Mouse (Mus musculus) heart, embryonic 16.5 days (tissue): ENCODE data around the gene Aipl1. TPM values are rescaled to one million over a fixed set of nuclear protein-coding genes. Genes with fewer than 3 reads are reported as not detected.

ENCODE experiments used
- ATAC-seq: fragments of 200-750 bp; cut with Nextera tagmentation; replicated peaks from 2 replicates; pipeline ENCODE4 v1.8.0; 2017; ENCODE audit warnings: moderate number of reproducible peaks; ENCODE audit not compliant: insufficient read depth, low FRiP score; ENCODE audit errors: extremely low read depth
- H3K27ac ChIP-seq: fragments of 300-500 bp; sonication (generic); 2 replicates; pipeline ENCODE4 v1.5.1; 2014; ENCODE audit warnings: mild to moderate bottlenecking, low read length, control low read depth, moderate library complexity
- H3K27me3 ChIP-seq: fragments of 300-500 bp; sonication (generic); 2 replicates; pipeline ENCODE4 v1.6.1; 2014; ENCODE audit warnings: low read length, mixed read lengths; ENCODE audit not compliant: control insufficient read depth, insufficient read depth
- H3K36me3 ChIP-seq: fragments of 300-500 bp; sonication (generic); 2 replicates; pipeline ENCODE4 v1.6.1; 2014; ENCODE audit not compliant: control insufficient read depth, insufficient read depth
- H3K4me1 ChIP-seq: fragments of 300-500 bp; sonication (generic); 2 replicates; pipeline ENCODE4 v1.6.1; 2014; ENCODE audit warnings: low read length, mixed read lengths; ENCODE audit not compliant: control insufficient read depth, insufficient read depth
- H3K4me2 ChIP-seq: fragments of 300-500 bp; sonication (generic); 2 replicates; pipeline ENCODE4 v1.6.1; 2014; ENCODE audit warnings: low read depth, mild to moderate bottlenecking, control low read depth, low read length
- H3K4me3 ChIP-seq: fragments of 300-500 bp; sonication (generic); 2 replicates; pipeline ENCODE4 v1.5.1; 2014; ENCODE audit warnings: mild to moderate bottlenecking, control low read depth, low read length
- H3K9ac ChIP-seq: fragments of 300-500 bp; sonication (generic); 2 replicates; pipeline ENCODE4 v1.6.1; 2014; ENCODE audit warnings: low read length, control low read depth
- H3K9me3 ChIP-seq: fragments of 300-500 bp; sonication (generic); replicated peaks from 2 replicates; pipeline ENCODE4 v1.6.1; 2016; ENCODE audit warnings: low read length; ENCODE audit not compliant: control insufficient read depth
- WGBS: fragments of 180-500 bp; shearing (Covaris S2); extraction: QIAGEN DNeasy Blood & Tissue Kit; methylation state at CpG from one replicate; pipeline ENCODE4 v1.1.7; 2014; 5-methylcytosine and 5-hydroxymethylcytosine counted together
- polyA plus RNA-seq: library from polyadenylated mRNA; unstranded; fragments of >200 nt; fragmentation: Nextera tagmentation; extraction: Ambion mirVana; gene quantifications from 2 replicates; pipeline ENCODE4 v1.2.1, GENCODE M21; 2015

The Aipl1 gene
- polyA plus RNA-seq, 1 experiment from 2014 or later: 0.12 TPM

- Histone ChIP-seq H3K27me3 (peaks cover 12% of the 10 kb centered on the region; the same call in 1 of the 2 replicates), H3K36me3 (no peaks in the 10 kb centered on the region), H3K27ac (no peak overlapping the region), H3K4me3 (no peak overlapping the region), H3K9ac (no peak overlapping the region), H3K4me2 (peak overlapping the region; percentile 33; the same call in 1 of the 2 replicates), H3K9me3 (no peaks in the 10 kb centered on the region), H3K4me1 (no peaks in the 10 kb centered on the region)
- no peak for ATAC-seq
- WGBS: 21% methylated on average over 23 of the region's 23 CpGs
These were observed 8.2 kb downstream of the Aipl1 start for GRCm38 (mm10) chr11:72029143-72029542.

- 80% methylated on average over 9 of the region's 9 CpGs for WGBS
- no peak overlapping the region for H3K4me3 ChIP-seq
- no peaks in the 10 kb centered on the region for H3K36me3 ChIP-seq
- ATAC-seq: no peak
- no peak overlapping the region for H3K27ac ChIP-seq
- peaks cover 12% of the 10 kb centered on the region; the same call in 1 of the 2 replicates for H3K27me3 ChIP-seq
- H3K9me3 ChIP-seq: no peaks in the 10 kb centered on the region
- H3K9ac ChIP-seq: no peak overlapping the region
- H3K4me2 ChIP-seq: no peak overlapping the region
- H3K4me1 ChIP-seq: no peaks in the 10 kb centered on the region; the same call in 1 of the 2 replicates
These were observed 9.5 kb downstream of the Aipl1 start for GRCm38 (mm10) chr11:72027836-72028235.

DNA sequence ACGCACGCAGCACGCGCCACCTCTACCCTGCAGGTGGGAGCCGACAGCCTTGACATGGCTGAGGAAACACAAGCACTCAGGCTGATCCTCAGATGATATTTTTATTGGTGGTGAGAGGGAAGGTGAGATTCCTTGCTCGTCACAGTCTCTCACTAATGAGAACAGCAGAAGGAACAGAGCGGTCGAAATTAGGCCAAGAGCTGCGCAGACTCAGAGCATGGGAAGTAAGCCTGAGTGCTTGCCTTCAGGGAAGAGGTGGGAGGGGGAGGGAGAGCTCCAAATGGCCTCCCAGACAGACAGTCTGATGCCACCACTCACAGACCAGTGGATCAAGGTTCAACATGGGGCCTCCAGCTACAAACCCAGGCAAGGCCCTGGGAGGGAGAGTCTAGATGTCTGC is 10.8 kb downstream of the Aipl1 start:
- ATAC-seq: no peak
- WGBS: 85% methylated on average over 9 of the region's 9 CpGs
- Histone ChIP-seq H3K4me2 (no peak overlapping the region), H3K36me3 (no peaks in the 10 kb centered on the region), H3K9ac (no peak overlapping the region), H3K27ac (no peak overlapping the region), H3K4me3 (no peak overlapping the region), H3K27me3 (peaks cover 9% of the 10 kb centered on the region; the same call in 1 of the 2 replicates), H3K4me1 (no peaks in the 10 kb centered on the region; the same call in 1 of the 2 replicates), H3K9me3 (no peaks in the 10 kb centered on the region)

GRCm38 (mm10) chr11:72025843-72026242 is 11.5 kb downstream of the Aipl1 start:
- H3K27me3 ChIP-seq: peaks cover 9% of the 10 kb centered on the region; the same call in 1 of the 2 replicates
- H3K9ac ChIP-seq: no peak overlapping the region
- H3K4me1 ChIP-seq: no peaks in the 10 kb centered on the region; the same call in 1 of the 2 replicates
- 32% methylated on average over 5 of the region's 5 CpGs for WGBS
- no peak overlapping the region for H3K4me3 ChIP-seq
- no peak overlapping the region for H3K4me2 ChIP-seq
- no peaks in the 10 kb centered on the region for H3K9me3 ChIP-seq
- ATAC-seq: no peak
- no peak overlapping the region for H3K27ac ChIP-seq
- H3K36me3 ChIP-seq: no peaks in the 10 kb centered on the region

- 26% methylated on average over 5 of the region's 5 CpGs for WGBS
- H3K27me3 ChIP-seq: peaks cover 6% of the 10 kb centered on the region; the same call in 1 of the 2 replicates
These were observed 13.0 kb downstream of the Aipl1 start for GRCm38 (mm10) chr11:72024193-72024781.

DNA sequence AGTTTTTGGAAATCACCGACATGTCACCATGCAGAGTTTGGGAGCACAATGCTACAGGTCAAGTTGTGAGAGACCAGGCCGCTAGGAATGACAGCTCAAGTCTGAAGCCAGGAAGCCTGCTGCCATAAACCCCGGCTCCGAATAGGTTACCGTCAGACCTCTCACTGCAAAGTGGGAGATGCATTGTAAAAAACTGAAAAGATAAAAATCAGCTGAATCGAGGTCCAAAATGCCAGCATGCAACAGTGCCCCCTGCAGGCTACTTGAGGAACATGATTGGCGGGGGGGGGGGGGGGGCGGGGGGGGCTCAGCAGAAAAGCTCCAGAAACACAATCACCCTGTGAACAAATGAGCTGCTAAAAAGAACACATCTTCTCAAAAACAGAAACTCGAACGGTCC is 13.7 kb downstream of the Aipl1 start:
- Histone ChIP-seq H3K9me3 (no peaks in the 10 kb centered on the region), H3K27ac (no peak overlapping the region), H3K4me1 (no peaks in the 10 kb centered on the region; the same call in 1 of the 2 replicates), H3K36me3 (no peaks in the 10 kb centered on the region), H3K27me3 (peaks cover 3% of the 10 kb centered on the region; the same call in 1 of the 2 replicates), H3K4me3 (no peak overlapping the region), H3K9ac (no peak overlapping the region), H3K4me2 (no peak overlapping the region)
- no peak for ATAC-seq
- WGBS: 47% methylated on average over 9 of the region's 10 CpGs

More at GRCm38 (mm10) chr11:72024193-72024781, 13.0 kb downstream of the Aipl1 start:
- Histone ChIP-seq H3K9ac (no peak overlapping the region), H3K4me1 (no peaks in the 10 kb centered on the region; the same call in 1 of the 2 replicates), H3K4me3 (no peak overlapping the region), H3K27ac (no peak overlapping the region), H3K36me3 (no peaks in the 10 kb centered on the region), H3K4me2 (no peak overlapping the region), H3K9me3 (no peaks in the 10 kb centered on the region)
- peak; percentile 45; the same call in 1 of the 2 replicates for ATAC-seq

DNA sequence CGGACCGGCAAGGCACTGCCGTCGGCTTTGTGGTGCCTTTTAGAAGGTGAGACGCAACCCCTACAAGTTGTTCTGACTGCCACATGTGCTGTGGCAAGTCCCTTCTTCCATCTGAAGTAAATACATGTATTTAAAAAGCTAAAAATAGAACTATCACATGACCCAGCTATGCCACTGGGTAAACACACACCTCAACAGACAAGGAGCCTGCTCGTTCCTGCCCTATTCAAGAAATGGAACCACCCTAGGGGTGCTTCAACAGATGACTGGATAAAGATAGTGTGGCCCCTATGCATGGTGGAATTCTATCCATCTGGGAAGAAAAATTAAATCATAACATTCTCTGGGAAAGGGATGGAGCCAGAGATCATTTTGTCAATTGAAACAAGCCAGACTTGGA is 14.5 kb downstream of the Aipl1 start:
- Histone ChIP-seq H3K9me3 (no peaks in the 10 kb centered on the region), H3K4me1 (no peaks in the 10 kb centered on the region; the same call in 1 of the 2 replicates), H3K27me3 (no peaks in the 10 kb centered on the region), H3K9ac (no peak overlapping the region), H3K4me2 (no peak overlapping the region), H3K36me3 (no peaks in the 10 kb centered on the region), H3K4me3 (no peak overlapping the region), H3K27ac (no peak overlapping the region)
- 74% methylated on average over 6 of the region's 6 CpGs for WGBS
- ATAC-seq: no peak

- Histone ChIP-seq H3K27me3 (no peaks in the 10 kb centered on the region), H3K36me3 (no peaks in the 10 kb centered on the region), H3K4me3 (no peak overlapping the region), H3K27ac (no peak overlapping the region), H3K9ac (no peak overlapping the region), H3K9me3 (no peaks in the 10 kb centered on the region), H3K4me1 (no peaks in the 10 kb centered on the region; the same call in 1 of the 2 replicates), H3K4me2 (no peak overlapping the region)
- no peak for ATAC-seq
- WGBS: 39% methylated on average over 4 of the region's 4 CpGs
These were observed 16.3 kb downstream of the Aipl1 start for GRCm38 (mm10) chr11:72021015-72021414.

DNA sequence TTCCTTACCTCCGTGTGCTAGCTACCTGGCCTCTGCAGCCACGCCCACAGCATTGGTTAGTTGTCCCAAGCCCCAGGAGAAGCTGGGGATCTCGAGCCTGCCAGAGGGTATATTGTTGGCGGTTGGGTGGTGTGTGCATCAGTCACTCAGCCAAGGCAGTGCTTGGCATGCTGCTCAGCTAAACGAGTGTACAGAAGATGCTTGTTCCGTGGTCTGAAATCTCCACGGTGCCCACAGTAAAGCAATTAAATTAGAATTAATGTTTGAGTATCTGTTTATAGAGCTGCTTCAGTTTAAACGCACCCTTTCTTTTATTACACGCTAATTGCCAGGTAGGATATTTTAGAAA is 20.1 kb downstream of the Aipl1 start:
- H3K4me2 ChIP-seq: no peak overlapping the region
- no peak overlapping the region for H3K4me3 ChIP-seq
- no peaks in the 10 kb centered on the region for H3K27me3 ChIP-seq
- no peak overlapping the region for H3K27ac ChIP-seq
- WGBS: 74% methylated on average over 9 of the region's 9 CpGs
- ATAC-seq: no peak
- H3K9ac ChIP-seq: no peak overlapping the region
- no peaks in the 10 kb centered on the region for H3K36me3 ChIP-seq
- H3K4me1 ChIP-seq: no peaks in the 10 kb centered on the region
- no peaks in the 10 kb centered on the region for H3K9me3 ChIP-seq
